Mouse (Mus musculus): Measurements from ENCODE around the gene Chrm3. TPM values are rescaled to one million over a fixed set of nuclear protein-coding genes. Genes with fewer than 3 reads are reported as not detected.

Chrm3 gene
- polyA plus RNA-seq, 1 experiment from 2014 or later = 0.31 TPM

DNA sequence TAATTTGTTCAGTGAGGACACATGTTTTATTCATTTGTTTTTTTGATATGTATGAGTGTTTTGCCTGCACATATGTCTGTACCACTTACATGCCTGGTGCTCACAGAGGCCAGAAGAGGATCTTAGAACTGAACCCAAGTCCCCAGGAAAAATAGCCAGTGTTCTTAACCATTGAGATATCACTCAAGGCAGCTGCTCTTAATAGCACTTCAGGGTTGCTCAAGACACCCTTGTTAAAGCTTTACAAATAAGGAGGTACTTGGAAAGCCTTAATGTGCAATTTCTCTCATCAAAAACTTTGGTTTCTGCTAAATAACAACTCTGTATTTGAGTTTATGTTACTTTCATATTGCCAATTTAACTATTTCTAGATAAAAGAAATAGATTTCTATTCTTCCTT lies 25.1 kb downstream of the Chrm3 start:
- H3K36me3 ChIP-seq (ENCODE audit: control insufficient read depth, insufficient read depth, low read length) = no peaks in the 10 kb centered on the region
- no peak for ATAC-seq (ENCODE audit: low read depth)
- H3K27me3 ChIP-seq (ENCODE audit: control insufficient read depth, insufficient read depth, low read depth, low read length) = no peaks in the 10 kb centered on the region
- H3K4me2 ChIP-seq (ENCODE audit: low read depth, low read length) = no peak overlapping the region
- no peak overlapping the region for H3K4me3 ChIP-seq (ENCODE audit: low read length)
- no peaks in the 10 kb centered on the region for H3K4me1 ChIP-seq (replicated peaks; ENCODE audit: control insufficient read depth, insufficient read depth, low read length)
- no peak overlapping the region for H3K9ac ChIP-seq (ENCODE audit: low read length)
- H3K9me3 ChIP-seq (ENCODE audit: control insufficient read depth, low read length) = no peaks in the 10 kb centered on the region
- H3K27ac ChIP-seq (ENCODE audit: low read length) = no peak overlapping the region

DNA sequence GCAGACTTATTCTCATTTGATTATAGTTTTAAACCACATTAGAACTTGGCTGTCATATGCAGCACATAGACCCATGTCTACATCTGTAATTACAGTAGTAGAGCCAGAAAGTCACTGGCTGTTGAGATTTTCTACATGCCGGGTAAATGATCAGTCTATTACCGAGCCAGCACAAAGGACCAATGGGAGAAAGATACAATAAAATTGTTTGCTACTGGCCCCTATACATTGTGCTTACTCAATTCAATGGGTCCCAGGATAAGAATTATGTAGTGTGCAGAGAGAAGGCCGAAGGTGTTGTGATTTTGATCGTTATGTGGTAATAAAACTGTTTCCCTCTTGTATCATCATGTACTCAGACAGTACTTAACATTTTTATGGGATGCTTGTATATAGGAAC lies 27.9 kb downstream of the Chrm3 start:
- Histone ChIP-seq H3K27me3 (ENCODE audit: control insufficient read depth, insufficient read depth, low read depth, low read length) (no peaks in the 10 kb centered on the region), H3K4me3 (ENCODE audit: low read length) (no peak overlapping the region), H3K9ac (ENCODE audit: low read length) (no peak overlapping the region), H3K4me2 (ENCODE audit: low read depth, low read length) (no peak overlapping the region), H3K36me3 (ENCODE audit: control insufficient read depth, insufficient read depth, low read length) (no peaks in the 10 kb centered on the region), H3K4me1 (replicated peaks; ENCODE audit: control insufficient read depth, insufficient read depth, low read length) (no peaks in the 10 kb centered on the region), H3K27ac (ENCODE audit: low read length) (no peak overlapping the region), H3K9me3 (ENCODE audit: control insufficient read depth, low read length) (no peaks in the 10 kb centered on the region)
- WGBS = 86% methylated on average over 4 of the region's 4 CpGs
- no peak for ATAC-seq (ENCODE audit: low read depth)

DNA sequence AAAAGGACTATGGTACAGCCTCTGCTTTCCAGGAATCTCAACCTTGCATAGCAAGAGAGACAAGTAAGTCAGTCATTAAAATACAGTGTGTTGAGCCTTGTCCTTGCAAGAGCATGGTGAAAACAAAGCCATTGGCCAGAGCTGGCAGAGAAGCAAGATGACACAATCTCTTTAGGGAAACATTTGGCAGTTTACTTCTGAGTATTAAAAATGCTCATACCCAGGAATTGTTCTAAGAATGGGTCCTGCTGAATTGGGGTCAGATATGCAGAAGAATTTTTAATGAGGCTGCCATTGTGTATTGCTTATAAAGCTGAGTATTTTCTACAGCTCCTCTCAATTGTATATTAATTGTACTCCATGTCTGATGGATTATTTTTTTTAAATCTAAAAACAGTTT lies 50.8 kb downstream of the Chrm3 start:
- no peak for ATAC-seq (ENCODE audit: low read depth)
- no peak overlapping the region for H3K4me2 ChIP-seq (ENCODE audit: low read depth, low read length)
- H3K4me1 ChIP-seq (replicated peaks; ENCODE audit: control insufficient read depth, insufficient read depth, low read length) = no peaks in the 10 kb centered on the region
- no peaks in the 10 kb centered on the region for H3K9me3 ChIP-seq (ENCODE audit: control insufficient read depth, low read length)
- no peak overlapping the region for H3K9ac ChIP-seq (ENCODE audit: low read length)
- no peaks in the 10 kb centered on the region for H3K27me3 ChIP-seq (ENCODE audit: control insufficient read depth, insufficient read depth, low read depth, low read length)
- H3K36me3 ChIP-seq (ENCODE audit: control insufficient read depth, insufficient read depth, low read length) = no peaks in the 10 kb centered on the region
- H3K27ac ChIP-seq (ENCODE audit: low read length) = no peak overlapping the region
- H3K4me3 ChIP-seq (ENCODE audit: low read length) = no peak overlapping the region

- Histone ChIP-seq H3K27ac (ENCODE audit: low read length) (no peak overlapping the region), H3K4me2 (ENCODE audit: low read depth, low read length) (no peak overlapping the region), H3K4me1 (replicated peaks; ENCODE audit: control insufficient read depth, insufficient read depth, low read length) (no peaks in the 10 kb centered on the region), H3K27me3 (ENCODE audit: control insufficient read depth, insufficient read depth, low read depth, low read length) (no peaks in the 10 kb centered on the region), H3K9ac (ENCODE audit: low read length) (no peak overlapping the region), H3K4me3 (ENCODE audit: low read length) (no peak overlapping the region), H3K36me3 (ENCODE audit: control insufficient read depth, insufficient read depth, low read length) (no peaks in the 10 kb centered on the region), H3K9me3 (ENCODE audit: control insufficient read depth, low read length) (no peaks in the 10 kb centered on the region)
- WGBS = 69% methylated on average over 2 of the region's 2 CpGs
- ATAC-seq (ENCODE audit: low read depth) = no peak
Observed at GRCm38 (mm10) chr13:10295160-10295559, 65.5 kb downstream of the Chrm3 start.

- Histone ChIP-seq H3K4me1 (replicated peaks; ENCODE audit: control insufficient read depth, insufficient read depth, low read length) (no peaks in the 10 kb centered on the region), H3K9ac (ENCODE audit: low read length) (no peak overlapping the region), H3K36me3 (ENCODE audit: control insufficient read depth, insufficient read depth, low read length) (no peaks in the 10 kb centered on the region), H3K27ac (ENCODE audit: low read length) (no peak overlapping the region), H3K4me2 (ENCODE audit: low read depth, low read length) (no peak overlapping the region), H3K9me3 (ENCODE audit: control insufficient read depth, low read length) (no peaks in the 10 kb centered on the region), H3K4me3 (ENCODE audit: low read length) (no peak overlapping the region), H3K27me3 (ENCODE audit: control insufficient read depth, insufficient read depth, low read depth, low read length) (no peaks in the 10 kb centered on the region)
- 52% methylated on average over 4 of the region's 4 CpGs for WGBS
- 0 out of 2 replicates have a peak, but pooled peaks have one; percentile 31 for ATAC-seq (ENCODE audit: low read depth)
Observed at GRCm38 (mm10) chr13:10284331-10284730, 76.3 kb downstream of the Chrm3 start.

DNA sequence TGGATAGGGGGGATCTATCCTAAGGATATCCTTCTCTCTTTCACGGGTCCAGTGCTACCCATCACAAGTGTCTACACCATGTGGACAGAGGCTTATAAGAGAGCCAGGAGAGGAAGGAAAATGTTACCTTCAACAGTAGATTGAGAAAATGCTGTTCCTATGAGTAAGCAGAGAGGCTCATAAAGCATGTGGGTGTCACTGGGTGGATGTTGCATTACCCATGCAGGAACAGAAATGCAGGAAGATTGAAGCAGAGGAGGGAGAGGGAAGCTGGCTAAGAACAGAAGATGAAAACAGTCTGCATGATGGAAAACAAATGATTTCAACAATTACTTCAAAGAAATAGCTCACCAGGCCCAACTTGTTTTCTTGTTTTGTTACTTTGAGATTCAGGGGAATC lies 85.7 kb downstream of the Chrm3 start:
- no peak overlapping the region for H3K4me3 ChIP-seq (ENCODE audit: low read length)
- H3K27ac ChIP-seq (ENCODE audit: low read length) = no peak overlapping the region
- ATAC-seq (ENCODE audit: low read depth) = no peak
- no peaks in the 10 kb centered on the region for H3K27me3 ChIP-seq (ENCODE audit: control insufficient read depth, insufficient read depth, low read depth, low read length)
- H3K4me1 ChIP-seq (replicated peaks; ENCODE audit: control insufficient read depth, insufficient read depth, low read length) = no peaks in the 10 kb centered on the region
- no peak overlapping the region for H3K9ac ChIP-seq (ENCODE audit: low read length)
- H3K9me3 ChIP-seq (ENCODE audit: control insufficient read depth, low read length) = no peaks in the 10 kb centered on the region
- no peak overlapping the region for H3K4me2 ChIP-seq (ENCODE audit: low read depth, low read length)
- no peaks in the 10 kb centered on the region for H3K36me3 ChIP-seq (ENCODE audit: control insufficient read depth, insufficient read depth, low read length)
- 53% methylated on average over 1 of the region's 1 CpGs for WGBS

DNA sequence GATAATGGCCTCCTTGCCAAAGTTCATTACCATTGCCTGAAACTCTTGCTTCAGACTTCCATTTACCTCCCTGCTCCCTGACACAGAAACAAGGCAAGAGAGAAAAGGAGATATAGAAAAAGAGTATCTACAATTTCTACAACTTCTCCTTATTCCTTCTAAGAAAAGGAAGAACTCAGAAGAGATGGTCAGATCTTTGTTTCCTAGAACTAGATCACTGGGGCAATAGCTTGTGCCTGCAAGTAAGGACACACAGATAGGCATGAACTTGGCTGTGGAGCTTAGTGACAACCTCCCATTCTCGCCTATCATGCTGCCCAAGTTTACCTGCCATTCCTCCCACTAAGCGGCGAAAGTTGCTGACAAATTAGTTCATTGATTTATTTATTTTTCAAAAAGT lies 96.9 kb downstream of the Chrm3 start:
- Histone ChIP-seq H3K36me3 (ENCODE audit: control insufficient read depth, insufficient read depth, low read length) (no peaks in the 10 kb centered on the region), H3K27me3 (ENCODE audit: control insufficient read depth, insufficient read depth, low read depth, low read length) (no peaks in the 10 kb centered on the region), H3K27ac (ENCODE audit: low read length) (no peak overlapping the region), H3K4me3 (ENCODE audit: low read length) (no peak overlapping the region), H3K4me1 (replicated peaks; ENCODE audit: control insufficient read depth, insufficient read depth, low read length) (no peaks in the 10 kb centered on the region), H3K9me3 (ENCODE audit: control insufficient read depth, low read length) (no peaks in the 10 kb centered on the region), H3K4me2 (ENCODE audit: low read depth, low read length) (no peak overlapping the region), H3K9ac (ENCODE audit: low read length) (no peak overlapping the region)
- ATAC-seq (ENCODE audit: low read depth) = no peak
- WGBS = 70% methylated on average over 3 of the region's 3 CpGs

- Histone ChIP-seq H3K9me3 (ENCODE audit: control insufficient read depth, low read length) (no peaks in the 10 kb centered on the region), H3K4me2 (ENCODE audit: low read depth, low read length) (no peak overlapping the region)
Observed at GRCm38 (mm10) chr13:10253049-10253448, 107.6 kb downstream of the Chrm3 start.

DNA sequence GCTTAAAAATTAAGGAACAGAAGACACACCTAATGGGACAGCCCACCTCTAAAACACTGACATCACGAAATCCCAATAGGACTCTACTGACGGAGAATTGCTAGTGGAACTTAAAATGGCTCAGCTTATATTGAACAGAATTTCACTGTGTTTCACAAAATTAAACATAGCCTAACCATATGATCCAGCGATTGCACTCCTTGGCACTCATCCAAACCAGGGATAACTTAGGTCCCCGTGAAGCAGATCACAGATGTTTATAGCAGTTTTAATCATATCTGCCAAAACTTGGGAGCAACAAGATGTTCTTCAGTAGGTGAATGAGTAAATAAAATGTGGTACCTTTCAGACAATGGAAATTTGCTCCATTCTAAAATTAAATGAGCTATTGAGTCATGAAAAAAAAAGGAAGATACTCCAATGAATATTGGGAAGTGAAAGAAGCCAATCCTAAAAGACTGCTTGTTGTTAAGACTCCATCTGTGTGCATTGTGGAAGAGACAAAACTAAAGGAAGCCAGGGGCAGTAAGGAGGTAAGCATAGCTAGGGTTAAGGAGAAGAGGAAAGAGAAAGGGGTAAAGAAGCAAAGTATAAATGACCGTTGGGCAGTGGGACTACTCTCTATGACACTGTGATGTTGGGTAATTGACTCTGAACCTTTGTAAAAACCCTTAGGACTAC lies 109.0 kb downstream of the Chrm3 start:
- Histone ChIP-seq H3K4me1 (replicated peaks; ENCODE audit: control insufficient read depth, insufficient read depth, low read length) (no peaks in the 10 kb centered on the region), H3K9ac (ENCODE audit: low read length) (no peak overlapping the region), H3K36me3 (ENCODE audit: control insufficient read depth, insufficient read depth, low read length) (no peaks in the 10 kb centered on the region), H3K27ac (ENCODE audit: low read length) (no peak overlapping the region), H3K4me2 (ENCODE audit: low read depth, low read length) (no peak overlapping the region), H3K4me3 (ENCODE audit: low read length) (no peak overlapping the region), H3K27me3 (ENCODE audit: control insufficient read depth, insufficient read depth, low read depth, low read length) (no peaks in the 10 kb centered on the region), H3K9me3 (ENCODE audit: control insufficient read depth, low read length) (no peaks in the 10 kb centered on the region)
- whole genome bisulfite sequencing = 57% methylated on average over 5 of the region's 5 CpGs
- no peak for ATAC-seq (ENCODE audit: low read depth)

More at GRCm38 (mm10) chr13:10253049-10253448, 107.6 kb downstream of the Chrm3 start:
- H3K27ac ChIP-seq (ENCODE audit: low read length) = no peak overlapping the region
- no peaks in the 10 kb centered on the region for H3K27me3 ChIP-seq (ENCODE audit: control insufficient read depth, insufficient read depth, low read depth, low read length)
- no peaks in the 10 kb centered on the region for H3K36me3 ChIP-seq (ENCODE audit: control insufficient read depth, insufficient read depth, low read length)
- H3K9ac ChIP-seq (ENCODE audit: low read length) = no peak overlapping the region
- no peaks in the 10 kb centered on the region for H3K4me1 ChIP-seq (replicated peaks; ENCODE audit: control insufficient read depth, insufficient read depth, low read length)
- H3K4me3 ChIP-seq (ENCODE audit: low read length) = no peak overlapping the region
- ATAC-seq (ENCODE audit: low read depth) = no peak
